Mouse (Mus musculus) midbrain, embryonic 15.5 days (tissue): Measurements from ENCODE around the gene Sh3bgr. TPM values are rescaled to one million over a fixed set of nuclear protein-coding genes. Genes with fewer than 3 reads are reported as not detected.

Experiments
- ATAC-seq: fragments of 200-750 bp; cut with Nextera tagmentation; replicated peaks from 2 replicates; pipeline ENCODE4 v1.8.0; 2017; ENCODE audit warnings: moderate TSS enrichment
- H3K27ac ChIP-seq: fragments of 300-500 bp; sonication (generic); 2 replicates; pipeline ENCODE4 v1.5.1; 2015; ENCODE audit warnings: mild to moderate bottlenecking, inconsistent platforms
- H3K27me3 ChIP-seq: fragments of 300-500 bp; sonication (generic); replicated peaks from 2 replicates; pipeline ENCODE4 v1.6.1; 2015; ENCODE audit warnings: inconsistent platforms
- H3K36me3 ChIP-seq: fragments of 300-500 bp; sonication (generic); replicated peaks from 2 replicates; pipeline ENCODE4 v1.6.1; 2015; ENCODE audit warnings: inconsistent platforms
- H3K4me1 ChIP-seq: fragments of 300-500 bp; sonication (generic); 2 replicates; pipeline ENCODE4 v1.6.1; 2015; ENCODE audit warnings: inconsistent platforms
- H3K4me2 ChIP-seq: fragments of 300-500 bp; sonication (generic); 2 replicates; pipeline ENCODE4 v1.6.1; 2015; ENCODE audit warnings: inconsistent platforms, mild to moderate bottlenecking, moderate library complexity
- H3K4me3 ChIP-seq: fragments of 300-500 bp; sonication (generic); 2 replicates; pipeline ENCODE4 v1.5.1; 2015; ENCODE audit warnings: mild to moderate bottlenecking, inconsistent platforms
- H3K9ac ChIP-seq: fragments of 300-500 bp; sonication (generic); 2 replicates; pipeline ENCODE4 v1.6.1; 2015; ENCODE audit warnings: mild to moderate bottlenecking, inconsistent platforms
- H3K9me3 ChIP-seq: fragments of 300-500 bp; sonication (generic); 2 replicates; pipeline ENCODE4 v1.6.1; 2016; ENCODE audit warnings: inconsistent platforms
- WGBS: fragments of 180-500 bp; shearing (Covaris S2); methylation state at CpG from one replicate; pipeline ENCODE4 v1.1.7; 2015; ENCODE audit warnings: mixed read lengths; 5-methylcytosine and 5-hydroxymethylcytosine counted together
- polyA plus RNA-seq: library from polyadenylated mRNA; unstranded; fragments of >200 nt; fragmentation: Nextera tagmentation; extraction: Ambion mirVana; gene quantifications from 2 replicates; pipeline ENCODE4 v1.2.1, GENCODE M21; 2015

Gene Sh3bgr
- polyA plus RNA-seq, 1 experiment from 2014 or later: 1.7 TPM

DNA sequence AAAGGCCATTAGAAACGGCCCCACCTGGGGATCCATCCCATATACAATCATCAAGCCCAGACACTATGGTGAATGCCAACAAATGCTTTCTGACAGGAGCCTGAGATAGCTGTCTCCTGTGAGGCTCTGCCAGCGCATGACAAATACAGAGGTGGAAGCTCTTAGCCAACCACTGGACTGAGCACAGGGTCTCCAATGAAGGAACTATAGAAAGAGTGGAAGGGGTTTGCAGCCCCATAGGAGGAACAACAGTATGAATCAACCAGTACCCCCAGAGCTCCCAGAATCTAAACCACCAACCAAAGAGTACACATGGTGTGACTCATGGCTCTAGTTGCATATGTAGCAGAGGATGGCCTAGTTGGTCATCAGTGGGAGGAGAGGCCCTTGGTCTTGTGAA, 71.5 kb downstream of the Sh3bgr start:
- no peak for ATAC-seq
- 84% methylated on average over 2 of the region's 2 CpGs for WGBS
- Histone ChIP-seq H3K27ac (no peak overlapping the region), H3K4me1 (no peaks in the 10 kb centered on the region), H3K4me2 (no peak overlapping the region), H3K4me3 (no peak overlapping the region), H3K36me3 (no peaks in the 10 kb centered on the region), H3K9me3 (no peaks in the 10 kb centered on the region), H3K9ac (no peak overlapping the region), H3K27me3 (no peaks in the 10 kb centered on the region)

DNA sequence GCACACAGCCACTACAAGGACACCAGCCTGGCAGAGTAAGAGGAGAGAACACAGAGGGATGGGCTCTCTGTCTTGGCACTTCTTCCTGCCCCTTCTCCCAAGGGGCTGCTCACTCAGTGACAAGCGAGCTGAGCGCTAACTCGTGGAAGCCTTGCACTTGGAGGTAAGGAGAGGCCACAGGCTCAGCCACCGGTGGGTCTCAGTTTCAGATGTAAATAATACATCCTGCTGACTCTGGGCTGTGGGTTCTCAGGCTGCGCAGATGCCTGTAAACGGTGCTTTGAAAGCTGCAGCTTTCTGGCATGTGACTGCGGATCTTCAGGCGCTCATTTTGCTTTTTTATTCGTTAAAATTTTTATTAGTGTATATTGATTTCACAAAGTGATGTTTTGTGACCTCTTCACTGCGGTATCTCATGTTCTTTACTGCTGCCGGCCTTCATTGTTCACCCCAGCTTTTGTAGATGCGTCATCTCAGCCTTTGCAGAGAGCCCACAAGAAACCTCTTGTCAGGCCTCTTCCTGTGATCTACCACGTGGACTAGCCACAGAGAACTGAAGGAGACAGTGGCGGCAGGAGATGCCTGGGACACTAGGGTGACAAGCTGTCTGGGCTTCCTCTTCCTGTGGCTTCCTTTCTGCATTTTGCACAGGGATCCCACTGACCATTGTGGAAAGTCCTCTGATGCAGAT, 72.8 kb downstream of the Sh3bgr start:
- no peak overlapping the region for H3K4me2 ChIP-seq
- no peak for ATAC-seq
- WGBS: 58% methylated on average over 14 of the region's 14 CpGs
- H3K27me3 ChIP-seq: no peaks in the 10 kb centered on the region
- H3K4me3 ChIP-seq: no peak overlapping the region
- H3K36me3 ChIP-seq: no peaks in the 10 kb centered on the region
- H3K4me1 ChIP-seq: no peaks in the 10 kb centered on the region
- H3K27ac ChIP-seq: no peak overlapping the region
- H3K9me3 ChIP-seq: no peaks in the 10 kb centered on the region
- no peak overlapping the region for H3K9ac ChIP-seq

DNA sequence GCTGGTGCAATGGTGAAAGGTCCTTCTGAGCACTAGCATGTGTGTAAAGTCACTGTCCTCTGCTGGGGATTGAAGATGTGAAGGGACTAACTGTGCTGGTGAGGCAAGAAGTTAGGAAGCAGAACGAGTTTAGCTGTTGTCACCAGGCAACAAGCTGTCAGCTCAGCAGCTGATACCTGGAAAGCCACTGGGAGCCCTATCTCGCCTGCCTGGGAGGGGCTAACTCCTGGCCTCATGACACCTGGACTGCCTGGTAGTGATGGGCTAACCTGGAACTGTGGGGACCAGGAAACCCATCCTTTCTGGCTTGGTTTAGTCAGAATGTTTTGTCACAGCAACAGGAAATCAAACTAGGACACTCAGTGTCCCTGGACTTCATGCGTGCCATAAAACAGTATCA, 76.3 kb downstream of the Sh3bgr start:
- Histone ChIP-seq H3K4me1 (peaks cover 13% of the 10 kb centered on the region), H3K9me3 (no peaks in the 10 kb centered on the region), H3K27ac (no peak overlapping the region), H3K9ac (no peak overlapping the region), H3K4me3 (no peak overlapping the region), H3K27me3 (peaks cover 9% of the 10 kb centered on the region), H3K4me2 (no peak overlapping the region), H3K36me3 (no peaks in the 10 kb centered on the region)
- WGBS: 73% methylated on average over 3 of the region's 3 CpGs
- no peak for ATAC-seq

Other genes starting within 250 kb of the Sh3bgr start
- 62.0 and 70.2 TPM in 2 replicates for gene Psmg1, start 209.5 kb upstream of the Sh3bgr start, polyA plus RNA-seq
- gene Brwd1, start 117.9 kb upstream of the Sh3bgr start, polyA plus RNA-seq: 278 and 295 TPM in 2 replicates
- gene Hmgn1, start 72.7 kb upstream of the Sh3bgr start, polyA plus RNA-seq: 298 and 315 TPM in 2 replicates
- gene Wrb, start 55.0 kb upstream of the Sh3bgr start, polyA plus RNA-seq: 217 and 221 TPM in 2 replicates
- 1.6 and 2.1 TPM in 2 replicates for gene Lca5l, start 8.2 kb upstream of the Sh3bgr start, polyA plus RNA-seq
- gene B3galt5, start 35.4 kb downstream of the Sh3bgr start, polyA plus RNA-seq: 3.1 and 3.4 TPM in 2 replicates
- 0.10 TPM in 1 of 2 replicates, not detected in the other for gene Itgb2l, start 243.2 kb downstream of the Sh3bgr start, polyA plus RNA-seq